Mouse (Mus musculus): ENCODE data around the gene Xrcc3. TPM values are rescaled to one million over a fixed set of nuclear protein-coding genes. Genes with fewer than 3 reads are reported as not detected.

Gene Xrcc3
- total and polyA plus RNA-seq, 3 experiments, result 1.4 to 2.1 (median 1.8) TPM

DNA sequence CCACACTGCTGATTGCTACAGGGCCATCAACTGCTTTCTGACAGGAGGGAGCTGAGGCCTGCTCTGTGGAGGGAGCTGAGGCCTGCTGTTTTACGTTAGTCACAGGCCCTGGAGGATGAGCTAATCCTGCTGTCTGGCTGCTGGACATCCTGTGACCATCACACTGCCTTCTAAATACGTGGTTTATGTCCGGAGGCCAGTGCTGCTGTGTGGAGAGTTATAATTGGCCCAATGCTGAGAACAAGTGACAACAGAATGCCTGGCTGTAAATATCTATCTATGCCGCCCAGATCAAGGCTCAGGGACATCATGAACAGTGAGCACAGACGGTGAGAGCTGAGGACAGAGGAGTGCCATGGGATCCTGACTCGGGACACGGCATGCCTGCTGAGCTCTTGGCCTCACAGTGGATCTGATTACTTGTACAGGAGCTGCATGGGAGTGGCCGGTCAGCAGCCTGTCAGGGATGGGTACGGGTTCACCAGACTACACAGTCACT is 34.7 kb upstream of the Xrcc3 start:
- Histone ChIP-seq H3K4me1 (ENCODE audit: control insufficient read depth, insufficient read depth, low read length) (peaks cover 3% of the 10 kb centered on the region), H3K27ac (0 out of 2 replicates have a peak overlapping the region, but pooled peaks have one; percentile 17), H3K36me3 (ENCODE audit: control insufficient read depth, insufficient read depth, low read length) (no peaks in the 10 kb centered on the region), H3K79me2 (replicated peaks; ENCODE audit: control insufficient read depth, insufficient read depth, low read length) (no peaks in the 10 kb centered on the region; the same call in 1 of the 2 replicates), H3K27me3 (ENCODE audit: control insufficient read depth, insufficient read depth, low read length) (no peaks in the 10 kb centered on the region), H3K9ac (ENCODE audit: low read depth, low read length) (no peak overlapping the region), H3K4me3 (no peak overlapping the region)
- WGBS, result 39% methylated on average over 9 of the region's 9 CpGs
- intact Hi-C loops (cut with DNase I), result no loop called here
- no peak for DNase-seq
- 0 out of 2 replicates have a peak, but pooled peaks have one; percentile 2 for TF ChIP-seq EP300 (IDR thresholded peaks at IDR 0.05; ENCODE audit: insufficient read depth, low read depth, low read length)
- TF ChIP-seq CTCF (IDR thresholded peaks at IDR 0.05), result no peak

DNA sequence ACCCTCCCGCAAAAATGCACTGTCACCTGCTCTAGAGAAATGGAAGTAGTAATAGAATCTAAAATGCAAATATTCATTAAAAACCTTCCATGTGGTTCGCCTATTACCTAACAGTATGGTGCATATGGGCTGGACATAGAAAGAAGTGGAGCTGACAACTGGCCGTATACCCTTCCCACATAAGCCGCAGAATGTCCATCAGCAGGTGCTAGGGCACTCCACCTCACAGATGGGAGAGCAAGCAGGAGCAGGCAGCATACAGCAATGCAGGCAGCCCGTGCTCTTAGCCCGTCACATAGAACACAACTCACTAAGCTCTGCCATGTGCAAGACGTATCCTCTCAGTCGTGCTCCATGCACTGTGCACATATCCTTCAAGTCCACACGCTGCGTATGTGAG is 33.1 kb upstream of the Xrcc3 start:
- intact Hi-C loops (cut with DNase I), result no loop called here
- Histone ChIP-seq H3K36me3 (ENCODE audit: control insufficient read depth, insufficient read depth, low read length) (no peaks in the 10 kb centered on the region), H3K4me3 (no peak overlapping the region), H3K4me1 (ENCODE audit: control insufficient read depth, insufficient read depth, low read length) (0 out of 2 replicates have a peak, but pooled peaks cover 1% of the 10 kb centered on the region), H3K9ac (ENCODE audit: low read depth, low read length) (no peak overlapping the region), H3K27me3 (ENCODE audit: control insufficient read depth, insufficient read depth, low read length) (no peaks in the 10 kb centered on the region), H3K27ac (no peak overlapping the region), H3K79me2 (replicated peaks; ENCODE audit: control insufficient read depth, insufficient read depth, low read length) (no peaks in the 10 kb centered on the region; the same call in 1 of the 2 replicates)
- no peak for DNase-seq
- WGBS, result 90% methylated on average over 10 of the region's 10 CpGs
- TF ChIP-seq CTCF (IDR thresholded peaks at IDR 0.05), result no peak
- TF ChIP-seq POLR2A (IDR thresholded peaks at IDR 0.05; ENCODE audit: insufficient read depth, low read depth, low read length), result no peak
- no peak for TF ChIP-seq EP300 (IDR thresholded peaks at IDR 0.05; ENCODE audit: insufficient read depth, low read depth, low read length)

DNA sequence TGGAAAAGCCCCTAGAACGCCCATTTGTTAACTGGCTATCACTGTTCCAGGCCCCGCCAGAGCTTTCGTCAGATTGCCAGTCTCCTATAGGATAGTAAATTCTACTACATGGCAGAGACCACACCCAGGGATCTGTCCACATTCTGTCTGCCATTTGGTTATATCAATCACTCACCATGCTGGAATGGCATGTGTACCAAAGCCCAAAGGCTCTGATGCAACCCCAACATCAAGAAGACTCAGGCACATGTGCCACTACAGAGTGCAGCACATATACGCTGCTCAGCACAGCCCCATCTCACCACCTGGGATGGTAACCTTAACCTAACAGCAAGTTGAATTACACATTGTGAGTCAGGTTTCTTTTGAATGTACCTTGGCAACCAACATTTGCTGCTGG is 32.3 kb upstream of the Xrcc3 start:
- no peaks in the 10 kb centered on the region for H3K79me2 ChIP-seq (replicated peaks; ENCODE audit: control insufficient read depth, insufficient read depth, low read length)
- no peak overlapping the region for H3K27ac ChIP-seq
- no peaks in the 10 kb centered on the region for H3K36me3 ChIP-seq (ENCODE audit: control insufficient read depth, insufficient read depth, low read length)
- no peak overlapping the region for H3K4me3 ChIP-seq
- no peaks in the 10 kb centered on the region for H3K27me3 ChIP-seq (ENCODE audit: control insufficient read depth, insufficient read depth, low read length)
- H3K4me1 ChIP-seq (ENCODE audit: control insufficient read depth, insufficient read depth, low read length), result 0 out of 2 replicates have a peak, but pooled peaks cover 1% of the 10 kb centered on the region
- TF ChIP-seq CTCF (IDR thresholded peaks at IDR 0.05) (no peak), POLR2A (IDR thresholded peaks at IDR 0.05; ENCODE audit: insufficient read depth, low read depth, low read length) (no peak), EP300 (IDR thresholded peaks at IDR 0.05; ENCODE audit: insufficient read depth, low read depth, low read length) (no peak)
- DNase-seq, result no peak
- no peak overlapping the region for H3K9ac ChIP-seq (ENCODE audit: low read depth, low read length)
- intact Hi-C loops (cut with DNase I), result no loop called here
- 93% methylated on average over 4 of the region's 4 CpGs for WGBS

DNA sequence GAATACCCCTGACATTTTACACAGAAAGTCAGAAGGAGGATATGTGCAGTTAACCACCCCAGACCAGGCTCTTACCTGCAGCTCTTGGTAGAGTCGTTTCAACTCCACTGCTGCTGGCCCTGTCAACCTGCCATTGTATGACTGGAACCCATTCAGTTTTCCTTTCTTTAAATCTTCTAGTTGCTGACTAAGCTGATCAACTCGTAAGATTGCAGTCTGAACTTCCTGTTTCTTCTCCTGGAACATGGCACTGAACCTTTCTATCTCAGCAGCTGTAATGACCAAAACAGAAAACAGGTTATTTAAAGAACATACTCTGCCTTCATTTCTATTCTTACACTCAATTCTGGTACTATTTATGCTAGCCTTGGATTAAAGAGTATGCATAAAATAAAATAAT is 29.8 kb upstream of the Xrcc3 start:
- intact Hi-C loops (cut with DNase I), result no loop called here
- 18% methylated on average over 2 of the region's 2 CpGs for WGBS
- Histone ChIP-seq H3K4me1 (ENCODE audit: control insufficient read depth, insufficient read depth, low read length) (0 out of 2 replicates have a peak, but pooled peaks cover 1% of the 10 kb centered on the region), H3K79me2 (replicated peaks; ENCODE audit: control insufficient read depth, insufficient read depth, low read length) (no peaks in the 10 kb centered on the region), H3K27ac (no peak overlapping the region), H3K9ac (ENCODE audit: low read depth, low read length) (no peak overlapping the region), H3K36me3 (ENCODE audit: control insufficient read depth, insufficient read depth, low read length) (no peaks in the 10 kb centered on the region), H3K4me3 (no peak overlapping the region), H3K27me3 (ENCODE audit: control insufficient read depth, insufficient read depth, low read length) (no peaks in the 10 kb centered on the region)
- no peak for TF ChIP-seq EP300 (IDR thresholded peaks at IDR 0.05; ENCODE audit: insufficient read depth, low read depth, low read length)
- TF ChIP-seq CTCF (IDR thresholded peaks at IDR 0.05), result no peak
- no peak for TF ChIP-seq POLR2A (IDR thresholded peaks at IDR 0.05; ENCODE audit: insufficient read depth, low read depth, low read length)
- DNase-seq, result no peak

DNA sequence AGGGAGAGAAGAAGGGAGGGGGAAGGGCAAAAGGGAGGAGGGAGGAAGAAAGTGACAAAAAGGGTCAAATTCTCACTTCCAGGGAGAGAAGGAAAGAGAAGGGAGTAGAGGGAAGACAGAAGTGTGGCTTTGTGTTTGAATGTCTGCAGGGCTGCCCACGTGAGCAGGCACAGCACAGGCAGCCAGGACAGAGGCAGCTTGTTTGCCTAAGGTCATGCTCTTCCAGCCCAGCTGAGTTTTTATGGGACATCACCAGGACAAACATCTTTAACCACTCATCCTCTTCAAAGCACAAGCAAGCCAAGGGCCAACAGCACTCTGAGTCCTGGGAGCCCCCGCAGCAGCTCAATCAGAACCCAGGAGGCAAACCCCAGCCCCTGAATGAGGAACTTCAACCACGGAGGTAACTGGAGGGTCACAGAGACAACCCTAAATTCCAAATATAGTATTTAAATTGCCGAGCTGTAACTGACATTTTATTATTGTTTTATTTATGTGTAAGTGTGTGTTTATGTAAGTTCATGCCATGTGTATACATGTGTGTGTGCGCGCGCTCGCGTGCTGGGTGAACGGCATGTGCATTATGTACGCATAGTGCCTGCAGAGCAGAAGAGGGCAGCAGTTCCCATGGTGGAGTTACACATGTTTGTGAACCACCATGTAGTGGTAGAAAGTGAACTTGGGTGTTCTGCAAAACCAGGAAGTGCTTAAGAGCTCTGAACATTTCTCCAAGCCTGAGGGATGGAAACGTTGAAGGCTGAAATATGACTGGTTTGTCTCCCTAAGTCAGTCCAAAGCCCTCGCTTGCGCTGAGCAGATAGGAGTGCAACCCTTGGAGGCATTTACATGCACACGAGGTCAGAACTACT is 29.1 kb upstream of the Xrcc3 start:
- H3K27ac ChIP-seq, result no peak overlapping the region
- no peak overlapping the region for H3K9ac ChIP-seq (ENCODE audit: low read depth, low read length)
- H3K4me3 ChIP-seq, result no peak overlapping the region
- no peak for DNase-seq
- no peaks in the 10 kb centered on the region for H3K27me3 ChIP-seq (ENCODE audit: control insufficient read depth, insufficient read depth, low read length)
- intact Hi-C loops (cut with DNase I), result no loop called here
- 0 out of 2 replicates have a peak, but pooled peaks cover 1% of the 10 kb centered on the region for H3K4me1 ChIP-seq (ENCODE audit: control insufficient read depth, insufficient read depth, low read length)
- no peaks in the 10 kb centered on the region for H3K79me2 ChIP-seq (replicated peaks; ENCODE audit: control insufficient read depth, insufficient read depth, low read length)
- TF ChIP-seq CTCF (IDR thresholded peaks at IDR 0.05) (no peak), EP300 (IDR thresholded peaks at IDR 0.05; ENCODE audit: insufficient read depth, low read depth, low read length) (no peak), POLR2A (IDR thresholded peaks at IDR 0.05; ENCODE audit: insufficient read depth, low read depth, low read length) (no peak)
- H3K36me3 ChIP-seq (ENCODE audit: control insufficient read depth, insufficient read depth, low read length), result no peaks in the 10 kb centered on the region
- 79% methylated on average over 15 of the region's 15 CpGs for WGBS

DNA sequence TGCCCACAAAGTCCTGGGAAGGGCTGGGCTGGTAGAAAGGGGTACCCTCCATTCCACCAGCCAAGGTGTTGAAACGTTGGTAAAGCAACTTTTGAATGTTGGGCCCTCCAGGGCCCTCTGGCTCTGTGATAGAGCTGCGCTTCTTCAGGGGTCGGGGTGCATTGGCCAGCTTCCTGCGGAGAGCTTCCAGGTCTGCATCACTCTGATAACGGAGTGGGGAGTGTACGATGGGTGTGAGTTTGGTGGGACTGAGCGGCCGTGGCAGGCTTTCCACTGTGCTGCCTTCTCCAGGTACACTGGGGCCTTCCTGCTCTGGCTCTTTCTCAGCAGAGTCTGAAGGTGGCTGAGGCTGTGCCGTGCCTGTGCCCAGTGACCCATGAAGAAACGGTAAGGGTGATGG is 19.8 kb upstream of the Xrcc3 start:
- H3K9ac ChIP-seq (ENCODE audit: low read depth, low read length), result no peak overlapping the region
- no peaks in the 10 kb centered on the region for H3K36me3 ChIP-seq (ENCODE audit: control insufficient read depth, insufficient read depth, low read length)
- TF ChIP-seq POLR2A (IDR thresholded peaks at IDR 0.05; ENCODE audit: insufficient read depth, low read depth, low read length) (no peak), CTCF (IDR thresholded peaks at IDR 0.05) (no peak), EP300 (IDR thresholded peaks at IDR 0.05; ENCODE audit: insufficient read depth, low read depth, low read length) (no peak)
- H3K4me3 ChIP-seq, result no peak overlapping the region
- no peak overlapping the region for H3K27ac ChIP-seq
- intact Hi-C loops (cut with DNase I), result no loop called here
- no peaks in the 10 kb centered on the region for H3K79me2 ChIP-seq (replicated peaks; ENCODE audit: control insufficient read depth, insufficient read depth, low read length)
- 80% methylated on average over 10 of the region's 10 CpGs for WGBS
- no peaks in the 10 kb centered on the region for H3K4me1 ChIP-seq (ENCODE audit: control insufficient read depth, insufficient read depth, low read length)
- DNase-seq, result no peak
- no peaks in the 10 kb centered on the region for H3K27me3 ChIP-seq (ENCODE audit: control insufficient read depth, insufficient read depth, low read length)

Data from heart, adult 2 months (tissue).